Mouse (Mus musculus): ENCODE data around the gene Fpgs.

DNA sequence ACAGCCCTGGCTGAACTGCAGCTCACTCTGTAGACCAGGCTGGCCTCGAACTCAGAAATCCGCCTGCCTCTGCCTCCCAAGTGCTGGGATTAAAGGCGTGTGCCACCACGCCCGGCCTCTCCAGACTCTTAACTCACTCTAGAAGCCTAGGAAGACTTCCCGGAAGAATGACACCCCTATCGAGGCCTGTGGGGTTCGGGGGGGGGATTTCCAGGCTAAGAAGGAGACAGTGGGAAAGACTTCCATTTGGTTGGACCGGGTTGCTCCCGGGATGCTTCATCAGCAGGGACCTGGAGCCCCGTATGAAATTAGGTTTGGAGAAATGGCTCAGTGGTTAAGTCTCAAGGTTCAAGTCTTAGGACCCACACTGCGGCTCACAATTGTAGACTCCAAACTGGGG lies 9.3 kb downstream of the Fpgs start:
- no peak for TF ChIP-seq CTCF (IDR thresholded peaks at IDR 0.05; ENCODE audit: borderline replicate concordance, extremely low read depth, insufficient read depth, insufficient read length)
- no peak for TF ChIP-seq POLR2A (IDR thresholded peaks at IDR 0.05; ENCODE audit: borderline replicate concordance, extremely low read depth, insufficient read depth, insufficient read length, poor library complexity, severe bottlenecking)

All from brain, embryonic 14.5 days (tissue).